Mouse (Mus musculus) forebrain, embryonic 16.5 days (tissue): ENCODE data around the gene Mrvi1. TPM values are rescaled to one million over a fixed set of nuclear protein-coding genes. Genes with fewer than 3 reads are reported as not detected.

Source experiments
- ATAC-seq: fragments of 200-750 bp; cut with Nextera tagmentation; 2 replicates; pipeline ENCODE4 v1.8.0; 2017; ENCODE audit warnings: mild to moderate bottlenecking, moderate library complexity
- H3K27ac ChIP-seq: fragments of 300-500 bp; sonication (generic); 2 replicates; pipeline ENCODE4 v1.5.1; 2014; ENCODE audit warnings: low read length, control low read depth
- H3K27me3 ChIP-seq: fragments of 300-500 bp; sonication (generic); replicated peaks from 2 replicates; pipeline ENCODE4 v1.6.1; 2014; ENCODE audit warnings: low read length; ENCODE audit not compliant: control insufficient read depth, insufficient read depth
- H3K36me3 ChIP-seq: fragments of 300-500 bp; sonication (generic); 2 replicates; pipeline ENCODE4 v1.6.1; 2014; ENCODE audit not compliant: control insufficient read depth, insufficient read depth
- H3K4me1 ChIP-seq: fragments of 300-500 bp; sonication (generic); replicated peaks from 2 replicates; pipeline ENCODE4 v1.6.1; 2014; ENCODE audit warnings: low read length; ENCODE audit not compliant: control insufficient read depth, insufficient read depth
- H3K4me2 ChIP-seq: fragments of 300-500 bp; sonication (generic); 2 replicates; pipeline ENCODE4 v1.6.1; 2014; ENCODE audit warnings: mild to moderate bottlenecking, low read length, control low read depth
- H3K4me3 ChIP-seq: fragments of 300-500 bp; sonication (generic); replicated peaks from 2 replicates; pipeline ENCODE4 v1.5.1; 2014; ENCODE audit warnings: mild to moderate bottlenecking, low read length, control low read depth
- H3K9ac ChIP-seq: fragments of 300-500 bp; sonication (generic); replicated peaks from 2 replicates; pipeline ENCODE4 v1.6.1; 2014; ENCODE audit warnings: low read depth, low read length, control low read depth
- H3K9me3 ChIP-seq: fragments of 300-500 bp; sonication (generic); 2 replicates; pipeline ENCODE4 v1.6.1; 2016; ENCODE audit warnings: low read length; ENCODE audit not compliant: control insufficient read depth
- WGBS: fragments of 180-500 bp; shearing (Covaris S2); extraction: QIAGEN DNeasy Blood & Tissue Kit; methylation state at CpG from one replicate; pipeline ENCODE4 v1.1.7; 2014; 5-methylcytosine and 5-hydroxymethylcytosine counted together
- polyA plus RNA-seq: library from polyadenylated mRNA; unstranded; fragments of >200 nt; fragmentation: Nextera tagmentation; extraction: Ambion mirVana; gene quantifications from 2 replicates; pipeline ENCODE4 v1.2.1, GENCODE M21; 2015

Mrvi1 gene
- 0.60 and 1.3 TPM in 2 replicates for polyA plus RNA-seq

DNA sequence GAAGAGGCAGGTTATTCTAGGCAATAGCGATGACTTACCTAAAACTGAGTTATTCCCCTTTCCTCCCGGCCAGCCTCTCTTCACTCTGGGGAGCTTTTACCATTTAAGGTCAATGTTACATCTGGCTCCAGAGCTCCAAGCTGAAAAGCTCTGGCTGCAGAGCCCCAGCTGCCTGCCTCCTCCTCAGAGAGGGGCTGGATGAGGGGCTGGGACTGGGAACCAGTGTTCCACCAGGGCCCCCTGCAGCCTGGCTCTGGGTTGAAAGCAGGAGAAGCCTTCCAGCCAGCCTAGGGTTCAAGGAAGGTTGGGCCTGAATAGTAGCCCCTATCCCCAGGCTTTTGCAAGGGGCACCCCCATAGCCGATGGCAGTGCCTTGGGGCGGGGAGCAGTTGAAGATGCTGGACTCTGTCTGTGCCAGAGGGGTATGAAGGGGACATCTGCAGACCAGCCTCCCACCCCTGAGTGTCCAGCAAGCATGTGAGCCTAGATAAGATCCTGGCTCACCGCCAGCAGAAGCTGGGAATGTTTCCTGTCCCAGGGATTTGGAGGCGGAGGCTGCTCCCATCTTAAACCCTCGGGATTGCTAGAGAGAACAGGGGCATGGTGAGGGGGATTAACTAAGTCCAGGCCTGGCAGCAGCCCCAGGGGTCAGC lies at the start of gene Mrvi1:
Gene Mrvi1, minus strand, starts transcription at position 409 of the 653 bp plus-strand sequence.
- no peaks in the 10 kb centered on the region for H3K9me3 ChIP-seq
- no peak for ATAC-seq
- 58% methylated on average over 7 of the region's 7 CpGs for WGBS

DNA sequence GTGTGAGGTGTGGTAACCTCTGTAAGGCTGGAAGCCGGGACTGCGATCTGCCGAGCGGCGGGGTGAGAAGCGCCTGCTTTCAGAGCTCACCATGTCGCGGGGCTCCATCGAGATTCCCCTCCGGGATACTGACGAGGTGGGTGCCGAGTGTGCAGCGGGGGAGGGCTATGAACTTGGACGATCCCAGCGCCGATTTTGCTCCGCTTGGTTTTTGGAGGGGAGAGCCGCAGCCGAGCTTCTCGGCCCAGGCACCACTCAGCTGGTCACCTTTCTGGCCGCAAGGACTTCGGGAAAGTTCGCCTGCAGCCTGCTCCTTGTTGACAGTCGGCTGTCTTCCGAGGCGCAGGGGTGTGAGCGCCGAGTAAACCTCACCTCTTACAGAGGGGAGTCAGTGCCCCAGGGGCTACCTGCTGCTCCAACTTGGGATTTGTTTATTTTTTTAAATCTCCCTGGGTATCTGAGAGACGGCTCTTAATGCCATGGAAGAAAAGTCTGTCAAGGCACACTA lies 46.8 kb upstream of the Mrvi1 start:
- Histone ChIP-seq H3K9ac (peak overlapping the region; percentile 74), H3K4me1 (peaks cover 18% of the 10 kb centered on the region), H3K36me3 (peaks cover 8% of the 10 kb centered on the region), H3K27me3 (no peaks in the 10 kb centered on the region), H3K4me2 (peak overlapping the region; percentile 91), H3K4me3 (peak overlapping the region; percentile 57), H3K9me3 (no peaks in the 10 kb centered on the region), H3K27ac (peak overlapping the region; percentile 79)
- ATAC-seq: peak; percentile 37
- under 1% methylated on average over 29 of the region's 29 CpGs for WGBS

More for the DNA sequence above, at the start of gene Mrvi1:
- Histone ChIP-seq H3K27me3 (no peaks in the 10 kb centered on the region), H3K27ac (no peak within 1 kb of the TSS), H3K9ac (no peak within 1 kb of the TSS), H3K4me3 (no peak within 1 kb of the TSS), H3K36me3 (no peaks in the 10 kb centered on the region), H3K4me2 (no peak within 1 kb of the TSS), H3K4me1 (no peaks in the 10 kb centered on the region)

DNA sequence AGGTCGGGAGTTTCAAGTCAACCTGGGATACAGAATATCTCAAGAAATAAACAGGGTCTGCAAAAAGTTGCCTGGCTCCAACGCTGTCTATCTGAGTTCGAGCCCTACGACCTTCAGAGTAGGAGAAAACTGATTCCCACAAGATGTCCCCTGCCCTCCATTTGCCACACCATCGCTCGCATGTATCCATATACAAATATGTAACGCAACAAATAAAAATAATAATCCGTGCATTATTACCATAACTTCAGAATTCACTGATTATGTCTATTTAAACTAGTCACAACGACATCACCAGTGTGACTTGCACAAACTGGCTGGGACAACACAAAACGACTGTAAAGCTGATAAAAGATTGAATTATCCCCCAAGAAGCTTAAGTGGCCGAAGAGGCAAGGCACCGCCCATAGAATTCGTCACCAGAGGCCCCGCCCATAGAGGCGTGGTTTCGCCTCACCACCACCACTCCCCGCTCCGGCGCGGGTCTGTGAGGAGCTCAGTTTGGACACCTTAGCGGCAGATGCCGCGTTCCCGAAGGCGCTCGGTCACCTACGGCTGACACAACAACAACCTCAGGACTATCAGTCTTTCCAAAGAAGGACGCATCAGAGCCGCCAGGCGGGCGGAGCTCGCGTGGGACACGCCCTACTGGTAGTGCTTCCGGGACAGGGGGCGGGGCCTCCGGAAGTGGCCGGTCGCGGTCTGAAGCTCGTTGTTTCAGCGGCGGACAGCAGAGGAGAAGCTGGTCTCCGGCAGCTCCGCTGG lies 46.2 kb upstream of the Mrvi1 start, which contains the start of gene Ctr9:
Gene Ctr9, plus strand, starts transcription at position 671 of the 765 bp plus-strand sequence.
- Histone ChIP-seq H3K27me3 (no peaks in the 10 kb centered on the region), H3K36me3 (peaks cover 5% of the 10 kb centered on the region; the same call in 1 of the 2 replicates), H3K9ac (peak within 1 kb of the TSS; percentile 74), H3K27ac (peak within 1 kb of the TSS; percentile 79), H3K9me3 (no peaks in the 10 kb centered on the region), H3K4me1 (peaks cover 19% of the 10 kb centered on the region), H3K4me3 (peak within 1 kb of the TSS; percentile 57), H3K4me2 (peak within 1 kb of the TSS; percentile 91)
- 5% methylated on average over 45 of the region's 45 CpGs for WGBS
- ATAC-seq: peak; percentile 97

DNA sequence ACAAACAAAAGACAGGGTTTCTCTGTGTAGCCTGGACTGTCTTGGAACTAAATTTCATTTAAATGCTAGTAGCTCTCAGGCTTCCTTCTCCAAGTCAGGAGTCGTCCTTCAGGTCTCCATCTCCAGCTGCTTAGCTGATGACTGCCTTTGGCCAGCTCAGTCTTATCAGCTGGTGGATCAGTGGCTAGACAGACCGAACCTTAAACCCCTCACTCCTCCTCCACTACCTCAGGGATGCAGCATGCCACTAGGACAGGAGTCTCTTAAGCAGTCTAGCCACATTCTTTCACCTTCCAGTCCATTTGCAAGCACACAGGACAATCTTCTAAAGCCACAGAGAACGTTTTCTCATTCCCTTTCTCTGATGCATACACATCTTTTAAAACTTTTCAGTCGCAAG lies 42.7 kb upstream of the Mrvi1 start:
- Histone ChIP-seq H3K4me2 (no peak overlapping the region), H3K4me1 (peaks cover 15% of the 10 kb centered on the region), H3K27me3 (no peaks in the 10 kb centered on the region), H3K9ac (no peak overlapping the region), H3K36me3 (no peaks in the 10 kb centered on the region), H3K4me3 (no peak overlapping the region), H3K9me3 (no peaks in the 10 kb centered on the region), H3K27ac (no peak overlapping the region)
- WGBS: 71% methylated on average over 4 of the region's 4 CpGs
- no peak for ATAC-seq

DNA sequence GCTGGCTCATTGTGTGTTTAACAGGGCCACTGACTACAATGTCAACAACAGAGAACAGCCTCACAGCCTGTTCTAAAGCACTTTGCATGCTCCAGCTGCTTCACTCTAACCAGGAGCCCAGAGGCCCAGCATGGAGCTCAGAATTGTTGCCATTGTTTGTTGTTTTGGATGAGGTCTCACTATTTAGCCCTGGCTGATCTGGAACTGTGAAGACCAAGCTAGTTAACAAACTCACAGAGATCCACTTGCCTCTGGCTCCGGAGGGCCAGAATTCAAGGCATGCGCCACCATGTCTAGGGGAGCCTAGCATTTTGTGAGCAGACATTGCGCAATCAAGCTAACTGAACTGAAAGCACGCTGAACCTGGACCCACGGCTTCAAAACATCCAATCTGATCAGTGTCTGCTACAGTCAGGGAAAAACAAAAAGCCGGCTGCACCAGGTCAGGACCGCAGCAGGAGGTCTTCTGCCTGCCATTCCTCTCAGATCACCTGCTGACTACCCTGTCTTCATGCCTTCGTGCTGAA lies 41.9 kb upstream of the Mrvi1 start:
- H3K4me2 ChIP-seq: no peak overlapping the region
- H3K27me3 ChIP-seq: no peaks in the 10 kb centered on the region
- no peak overlapping the region for H3K9ac ChIP-seq
- WGBS: 14% methylated on average over 8 of the region's 8 CpGs
- H3K27ac ChIP-seq: no peak overlapping the region
- ATAC-seq: no peak
- peaks cover 8% of the 10 kb centered on the region; the same call in 1 of the 2 replicates for H3K4me1 ChIP-seq
- no peaks in the 10 kb centered on the region for H3K9me3 ChIP-seq
- no peaks in the 10 kb centered on the region for H3K36me3 ChIP-seq
- no peak overlapping the region for H3K4me3 ChIP-seq

DNA sequence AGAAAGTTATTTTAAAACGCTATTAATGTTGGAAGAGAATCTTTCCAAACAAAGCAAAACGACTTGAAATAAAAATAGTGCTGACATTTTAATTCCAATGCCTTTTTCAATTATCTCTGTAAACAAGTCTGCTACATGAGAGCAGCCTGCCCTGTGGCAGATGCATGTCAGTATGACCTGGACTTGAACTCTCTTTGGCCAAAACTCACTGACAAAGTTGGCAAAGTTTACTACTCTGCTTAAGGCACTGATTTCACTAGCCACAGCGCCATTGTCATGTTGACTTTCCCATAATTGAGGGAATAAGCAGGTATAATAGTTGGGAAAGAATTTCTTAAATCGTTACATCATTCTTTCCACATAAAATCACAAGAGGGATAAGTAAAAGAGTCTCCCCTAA lies 38.6 kb upstream of the Mrvi1 start:
- ATAC-seq: no peak
- H3K27me3 ChIP-seq: no peaks in the 10 kb centered on the region
- H3K36me3 ChIP-seq: no peaks in the 10 kb centered on the region
- H3K4me1 ChIP-seq: peaks cover 4% of the 10 kb centered on the region; the same call in 1 of the 2 replicates
- no peak overlapping the region for H3K27ac ChIP-seq
- H3K9ac ChIP-seq: no peak overlapping the region
- 73% methylated on average over 4 of the region's 4 CpGs for WGBS
- H3K9me3 ChIP-seq: no peaks in the 10 kb centered on the region
- no peak overlapping the region for H3K4me2 ChIP-seq
- no peak overlapping the region for H3K4me3 ChIP-seq

DNA sequence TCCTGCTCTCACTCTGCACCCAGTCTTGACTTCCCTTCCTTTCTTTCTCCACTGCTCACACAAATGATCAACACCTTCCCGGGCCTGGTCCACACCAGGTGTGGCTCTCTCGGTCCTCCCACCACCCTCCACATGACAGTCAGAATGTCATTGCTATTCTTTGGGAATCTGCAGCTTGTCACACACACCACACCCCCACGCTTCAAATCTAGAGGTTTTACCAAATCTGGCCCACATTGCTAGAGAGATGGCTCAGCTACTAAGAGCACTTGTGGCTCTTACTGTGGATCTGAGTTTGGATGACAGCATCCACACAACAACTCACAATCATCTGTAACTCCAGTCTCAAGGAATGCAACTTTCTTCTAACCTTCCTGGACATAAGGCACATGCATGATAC lies 34.7 kb upstream of the Mrvi1 start:
- ATAC-seq: no peak
- no peak overlapping the region for H3K4me2 ChIP-seq
- H3K27me3 ChIP-seq: no peaks in the 10 kb centered on the region
- H3K4me1 ChIP-seq: no peaks in the 10 kb centered on the region
- WGBS: 79% methylated on average over 3 of the region's 3 CpGs
- no peak overlapping the region for H3K9ac ChIP-seq
- H3K27ac ChIP-seq: no peak overlapping the region
- H3K9me3 ChIP-seq: no peaks in the 10 kb centered on the region
- H3K36me3 ChIP-seq: no peaks in the 10 kb centered on the region
- H3K4me3 ChIP-seq: no peak overlapping the region

DNA sequence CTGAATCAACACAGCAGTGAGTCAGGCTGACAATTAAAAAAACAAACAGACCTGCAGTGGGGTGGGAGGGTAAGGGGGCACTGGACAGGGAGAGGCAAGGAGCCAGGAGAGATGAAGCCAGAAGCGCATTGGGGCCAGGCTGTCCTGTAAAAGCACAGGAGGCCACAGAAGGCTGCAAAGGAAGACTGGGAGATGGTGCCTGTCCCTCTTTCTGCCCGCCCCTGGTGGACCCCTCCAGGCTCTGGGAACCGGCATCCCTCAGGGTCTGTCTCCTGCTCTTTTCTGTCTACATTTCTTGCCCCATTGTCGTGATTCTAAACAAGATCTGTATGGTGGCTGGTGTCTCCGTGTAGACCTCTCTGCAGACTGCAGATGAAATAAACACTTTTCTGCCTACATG lies 33.5 kb upstream of the Mrvi1 start:
- Histone ChIP-seq H3K4me3 (no peak overlapping the region), H3K9me3 (no peaks in the 10 kb centered on the region), H3K4me2 (no peak overlapping the region), H3K4me1 (no peaks in the 10 kb centered on the region), H3K27ac (no peak overlapping the region), H3K27me3 (no peaks in the 10 kb centered on the region), H3K36me3 (no peaks in the 10 kb centered on the region), H3K9ac (no peak overlapping the region)
- WGBS: 72% methylated on average over 5 of the region's 5 CpGs
- ATAC-seq: no peak

DNA sequence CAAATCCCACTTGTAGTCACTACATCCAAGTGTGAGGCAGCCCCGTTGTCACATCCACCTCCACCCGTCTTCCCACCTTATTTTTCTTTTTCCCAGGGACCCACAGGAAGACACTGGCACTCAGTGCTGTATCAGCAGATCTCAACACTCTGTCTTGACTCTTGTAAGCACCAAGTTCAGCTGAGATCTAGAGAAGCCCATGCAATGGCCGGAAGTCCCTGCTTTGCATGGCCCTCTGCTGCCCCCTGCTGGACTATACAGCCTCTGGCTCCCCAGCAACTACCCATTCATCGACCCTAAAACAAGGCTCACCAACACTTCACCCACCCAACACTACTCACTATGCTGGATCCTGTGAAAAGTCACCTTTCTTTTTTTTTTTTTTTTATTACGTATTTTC lies 32.6 kb upstream of the Mrvi1 start:
- H3K27me3 ChIP-seq: no peaks in the 10 kb centered on the region
- WGBS: 36% methylated on average over 5 of the region's 5 CpGs
- no peak overlapping the region for H3K4me2 ChIP-seq
- no peak overlapping the region for H3K27ac ChIP-seq
- H3K4me3 ChIP-seq: no peak overlapping the region
- H3K36me3 ChIP-seq: no peaks in the 10 kb centered on the region
- ATAC-seq: peak; percentile 78
- no peaks in the 10 kb centered on the region for H3K9me3 ChIP-seq
- H3K9ac ChIP-seq: no peak overlapping the region
- H3K4me1 ChIP-seq: no peaks in the 10 kb centered on the region
